Mouse (Mus musculus): ENCODE results near the gene E130309D02Rik. TPM values are rescaled to one million over a fixed set of nuclear protein-coding genes. Genes with fewer than 3 reads are reported as not detected.

Gene E130309D02Rik
- polyA plus RNA-seq, 1 experiment from 2014 or later = 39.9 TPM

- Histone ChIP-seq H3K36me3 (ENCODE audit: control insufficient read depth, insufficient read depth, low read length) (peaks cover 35% of the 10 kb centered on the region), H3K4me1 (ENCODE audit: control insufficient read depth, insufficient read depth, low read length) (peaks cover 5% of the 10 kb centered on the region; the same call in 1 of the 2 replicates), H3K27ac (ENCODE audit: low read depth, low read length) (no peak overlapping the region), H3K4me2 (replicated peaks; ENCODE audit: low read depth, low read length) (no peak overlapping the region), H3K9me3 (ENCODE audit: control insufficient read depth, low read length) (no peaks in the 10 kb centered on the region; the same call in 1 of the 2 replicates), H3K27me3 (ENCODE audit: control insufficient read depth, insufficient read depth, low read length) (peaks cover 11% of the 10 kb centered on the region), H3K4me3 (ENCODE audit: low read length) (no peak overlapping the region), H3K9ac (ENCODE audit: low read depth, low read length) (no peak overlapping the region)
- 95% methylated on average over 7 of the region's 7 CpGs for WGBS
- ATAC-seq (ENCODE audit: low FRiP score, low TSS enrichment) = no peak
These were observed 16.8 kb downstream of the E130309D02Rik start for GRCm38 (mm10) chr5:143298391-143298790.

DNA sequence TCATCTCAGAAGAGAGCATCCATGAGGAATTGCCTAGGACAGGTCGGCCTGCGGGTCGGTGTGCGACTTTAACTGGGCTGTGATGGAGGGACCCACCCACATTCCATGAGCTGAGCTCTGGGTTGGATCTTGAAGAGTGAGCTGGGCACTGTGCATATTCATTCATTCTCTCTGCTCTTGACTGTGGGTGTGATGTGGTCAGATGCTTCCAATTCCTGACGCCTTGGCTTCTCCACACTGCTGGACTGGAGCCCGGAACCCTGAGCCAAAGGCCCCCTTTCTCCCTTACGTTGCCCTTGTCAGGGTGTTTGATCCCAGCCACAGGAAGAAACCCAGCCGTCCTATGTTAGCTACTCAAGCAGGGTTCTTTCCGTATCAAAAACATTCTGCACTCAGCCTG, 17.2 kb downstream of the E130309D02Rik start:
- Histone ChIP-seq H3K27ac (ENCODE audit: low read depth, low read length) (no peak overlapping the region), H3K27me3 (ENCODE audit: control insufficient read depth, insufficient read depth, low read length) (peaks cover 15% of the 10 kb centered on the region), H3K36me3 (ENCODE audit: control insufficient read depth, insufficient read depth, low read length) (peaks cover 31% of the 10 kb centered on the region), H3K4me1 (ENCODE audit: control insufficient read depth, insufficient read depth, low read length) (peaks cover 9% of the 10 kb centered on the region; the same call in 1 of the 2 replicates), H3K9me3 (ENCODE audit: control insufficient read depth, low read length) (no peaks in the 10 kb centered on the region; the same call in 1 of the 2 replicates), H3K9ac (ENCODE audit: low read depth, low read length) (no peak overlapping the region), H3K4me3 (ENCODE audit: low read length) (no peak overlapping the region), H3K4me2 (replicated peaks; ENCODE audit: low read depth, low read length) (no peak overlapping the region)
- WGBS = 89% methylated on average over 9 of the region's 9 CpGs
- ATAC-seq (ENCODE audit: low FRiP score, low TSS enrichment) = no peak

DNA sequence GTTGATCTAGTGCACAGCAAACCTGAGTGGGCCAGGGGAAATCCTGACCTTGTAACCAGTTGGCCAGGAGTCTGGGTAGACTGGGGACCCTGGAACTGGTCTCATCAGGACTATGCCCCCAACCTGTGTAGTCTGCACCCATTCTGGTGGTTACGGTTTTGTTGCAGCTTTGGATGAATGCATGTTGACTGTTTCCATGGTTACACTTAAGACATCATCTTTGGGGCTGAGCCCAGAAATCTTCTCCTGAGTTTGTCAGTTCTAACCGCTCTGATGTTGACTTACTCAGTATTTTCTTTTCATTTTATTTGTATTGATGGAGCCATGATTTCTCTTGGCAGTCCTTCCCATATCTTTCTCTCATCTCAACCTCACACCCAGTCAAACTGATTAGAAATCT, 19.8 kb downstream of the E130309D02Rik start:
- no peak for ATAC-seq (ENCODE audit: low FRiP score, low TSS enrichment)
- no peak overlapping the region for H3K4me3 ChIP-seq (ENCODE audit: low read length)
- no peaks in the 10 kb centered on the region; the same call in 1 of the 2 replicates for H3K9me3 ChIP-seq (ENCODE audit: control insufficient read depth, low read length)
- peaks cover 14% of the 10 kb centered on the region; the same call in 1 of the 2 replicates for H3K4me1 ChIP-seq (ENCODE audit: control insufficient read depth, insufficient read depth, low read length)
- no peak overlapping the region for H3K9ac ChIP-seq (ENCODE audit: low read depth, low read length)
- no peak overlapping the region for H3K4me2 ChIP-seq (replicated peaks; ENCODE audit: low read depth, low read length)
- H3K27me3 ChIP-seq (ENCODE audit: control insufficient read depth, insufficient read depth, low read length) = peaks cover 31% of the 10 kb centered on the region
- H3K27ac ChIP-seq (ENCODE audit: low read depth, low read length) = no peak overlapping the region
- peaks cover 6% of the 10 kb centered on the region for H3K36me3 ChIP-seq (ENCODE audit: control insufficient read depth, insufficient read depth, low read length)
- 97% methylated on average over 2 of the region's 2 CpGs for WGBS

GRCm38 (mm10) chr5:143294862-143295261, 20.3 kb downstream of the E130309D02Rik start:
- ATAC-seq (ENCODE audit: low FRiP score, low TSS enrichment) = no peak

DNA sequence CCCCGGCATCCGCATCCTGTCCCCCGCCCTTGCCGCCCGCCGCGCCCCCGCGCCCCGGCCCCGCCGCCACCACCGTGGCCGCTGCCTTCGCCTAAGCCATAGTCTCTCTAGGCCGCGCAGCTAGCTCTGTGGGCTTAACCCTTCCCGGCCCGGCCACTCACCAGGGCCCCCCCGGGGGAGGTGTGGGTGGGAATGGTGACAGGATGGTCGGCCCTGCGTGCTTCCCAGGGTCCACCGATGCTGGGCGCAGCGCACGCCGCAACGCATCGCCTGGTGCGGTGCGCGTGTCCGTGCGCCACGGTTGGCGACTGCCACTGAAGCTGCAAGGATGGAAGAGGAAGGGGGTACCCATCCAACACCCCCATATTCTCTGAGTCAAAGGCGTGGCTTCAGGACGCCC, 21.8 kb downstream of the E130309D02Rik start, which contains the start of gene Zfp853:
Gene Zfp853, minus strand, starts transcription at position 220 of the 400 bp plus-strand sequence.
- WGBS = 4% methylated on average over 34 of the region's 38 CpGs
- peaks cover 46% of the 10 kb centered on the region for H3K27me3 ChIP-seq (ENCODE audit: control insufficient read depth, insufficient read depth, low read length)
- no peak within 1 kb of the TSS for H3K27ac ChIP-seq (ENCODE audit: low read depth, low read length)
- H3K4me1 ChIP-seq (ENCODE audit: control insufficient read depth, insufficient read depth, low read length) = peaks cover 14% of the 10 kb centered on the region; the same call in 1 of the 2 replicates
- ATAC-seq (ENCODE audit: low FRiP score, low TSS enrichment) = no peak
- no peaks in the 10 kb centered on the region for H3K36me3 ChIP-seq (ENCODE audit: control insufficient read depth, insufficient read depth, low read length)
- H3K4me3 ChIP-seq (ENCODE audit: low read length) = peak within 1 kb of the TSS; percentile 59
- no peaks in the 10 kb centered on the region; the same call in 1 of the 2 replicates for H3K9me3 ChIP-seq (ENCODE audit: control insufficient read depth, low read length)
- peak within 1 kb of the TSS; percentile 98 for H3K4me2 ChIP-seq (replicated peaks; ENCODE audit: low read depth, low read length)
- peak within 1 kb of the TSS; percentile 63 for H3K9ac ChIP-seq (ENCODE audit: low read depth, low read length)

More at GRCm38 (mm10) chr5:143294862-143295261, 20.3 kb downstream of the E130309D02Rik start:
- peaks cover 1% of the 10 kb centered on the region for H3K36me3 ChIP-seq (ENCODE audit: control insufficient read depth, insufficient read depth, low read length)
- no peak overlapping the region for H3K27ac ChIP-seq (ENCODE audit: low read depth, low read length)
- 83% methylated on average over 3 of the region's 3 CpGs for WGBS
- H3K9ac ChIP-seq (ENCODE audit: low read depth, low read length) = no peak overlapping the region
- H3K4me2 ChIP-seq (replicated peaks; ENCODE audit: low read depth, low read length) = no peak overlapping the region
- H3K4me3 ChIP-seq (ENCODE audit: low read length) = no peak overlapping the region
- peaks cover 14% of the 10 kb centered on the region; the same call in 1 of the 2 replicates for H3K4me1 ChIP-seq (ENCODE audit: control insufficient read depth, insufficient read depth, low read length)
- no peaks in the 10 kb centered on the region; the same call in 1 of the 2 replicates for H3K9me3 ChIP-seq (ENCODE audit: control insufficient read depth, low read length)
- H3K27me3 ChIP-seq (ENCODE audit: control insufficient read depth, insufficient read depth, low read length) = peaks cover 31% of the 10 kb centered on the region

DNA sequence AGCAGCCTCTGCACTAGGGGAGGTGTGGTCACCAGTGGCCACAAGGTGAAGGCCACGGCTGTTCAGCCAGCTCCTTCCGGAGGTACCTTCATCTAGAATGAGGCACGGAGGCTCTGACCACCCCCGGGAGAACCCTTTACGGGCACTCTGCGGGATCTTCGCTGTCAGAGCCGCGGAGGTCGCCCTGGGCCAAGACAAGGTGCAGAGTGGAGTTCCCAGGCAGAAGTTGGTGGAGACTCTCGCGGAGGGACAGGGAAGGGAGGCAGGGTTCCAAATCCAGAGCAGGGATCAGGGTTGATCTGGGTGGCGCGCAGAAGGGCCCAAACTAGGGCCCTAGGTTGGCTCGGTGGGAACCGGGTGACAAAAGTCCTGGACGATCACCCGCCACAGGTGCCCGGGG, 22.3 kb downstream of the E130309D02Rik start:
- no peak for ATAC-seq (ENCODE audit: low FRiP score, low TSS enrichment)
- Histone ChIP-seq H3K27ac (ENCODE audit: low read depth, low read length) (no peak overlapping the region), H3K36me3 (ENCODE audit: control insufficient read depth, insufficient read depth, low read length) (no peaks in the 10 kb centered on the region), H3K9ac (ENCODE audit: low read depth, low read length) (peak overlapping the region; percentile 63), H3K27me3 (ENCODE audit: control insufficient read depth, insufficient read depth, low read length) (peaks cover 51% of the 10 kb centered on the region), H3K4me3 (ENCODE audit: low read length) (peak overlapping the region; percentile 59), H3K4me1 (ENCODE audit: control insufficient read depth, insufficient read depth, low read length) (peaks cover 14% of the 10 kb centered on the region; the same call in 1 of the 2 replicates), H3K4me2 (replicated peaks; ENCODE audit: low read depth, low read length) (peak overlapping the region; percentile 98), H3K9me3 (ENCODE audit: control insufficient read depth, low read length) (no peaks in the 10 kb centered on the region; the same call in 1 of the 2 replicates)
- WGBS = 1% methylated on average over 18 of the region's 19 CpGs

GRCm38 (mm10) chr5:143289299-143289698, 25.9 kb downstream of the E130309D02Rik start:
- Histone ChIP-seq H3K4me3 (ENCODE audit: low read length) (no peak overlapping the region), H3K4me1 (ENCODE audit: control insufficient read depth, insufficient read depth, low read length) (peaks cover 14% of the 10 kb centered on the region; the same call in 1 of the 2 replicates)

DNA sequence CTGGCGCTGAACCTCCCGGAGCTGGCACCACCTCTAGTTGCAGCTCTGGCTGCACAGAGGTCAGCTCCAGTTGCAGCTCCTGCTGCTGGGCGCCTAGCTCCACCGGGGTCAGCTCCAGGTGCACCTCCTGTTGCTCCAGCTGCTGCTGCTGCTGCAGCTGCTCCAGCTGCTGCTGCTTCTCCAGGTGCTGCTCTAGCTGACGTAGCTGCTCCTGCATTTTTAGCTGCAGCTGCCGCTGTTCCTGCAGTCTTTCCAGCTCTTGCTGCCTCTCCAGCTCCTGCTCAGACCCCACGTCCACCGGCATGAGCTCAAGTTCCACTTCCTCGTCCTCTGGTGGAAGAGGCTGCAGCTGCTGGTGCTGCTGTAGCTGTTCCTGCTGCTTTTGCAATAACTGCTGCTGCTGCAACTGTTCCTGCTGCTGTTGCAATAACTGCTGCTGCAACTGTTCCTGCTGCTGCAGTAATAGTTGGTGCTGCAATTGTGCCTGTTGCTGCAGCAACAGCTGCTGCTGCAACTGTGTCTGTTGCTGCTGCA, 26.7 kb downstream of the E130309D02Rik start:
- Histone ChIP-seq H3K4me2 (replicated peaks; ENCODE audit: low read depth, low read length) (peak overlapping the region; percentile 49), H3K36me3 (ENCODE audit: control insufficient read depth, insufficient read depth, low read length) (no peaks in the 10 kb centered on the region), H3K9me3 (ENCODE audit: control insufficient read depth, low read length) (no peaks in the 10 kb centered on the region), H3K27ac (ENCODE audit: low read depth, low read length) (no peak overlapping the region), H3K27me3 (ENCODE audit: control insufficient read depth, insufficient read depth, low read length) (peaks cover 64% of the 10 kb centered on the region), H3K4me3 (ENCODE audit: low read length) (peak overlapping the region; percentile 29), H3K4me1 (ENCODE audit: control insufficient read depth, insufficient read depth, low read length) (peaks cover 10% of the 10 kb centered on the region; the same call in 1 of the 2 replicates), H3K9ac (ENCODE audit: low read depth, low read length) (peak overlapping the region; percentile 35; the same call in 1 of the 2 replicates)
- WGBS = 9% methylated on average over 9 of the region's 9 CpGs
- ATAC-seq (ENCODE audit: low FRiP score, low TSS enrichment) = no peak

More at GRCm38 (mm10) chr5:143289299-143289698, 25.9 kb downstream of the E130309D02Rik start:
- H3K27ac ChIP-seq (ENCODE audit: low read depth, low read length) = no peak overlapping the region
- H3K9ac ChIP-seq (ENCODE audit: low read depth, low read length) = no peak overlapping the region
- H3K36me3 ChIP-seq (ENCODE audit: control insufficient read depth, insufficient read depth, low read length) = no peaks in the 10 kb centered on the region
- 73% methylated on average over 9 of the region's 9 CpGs for WGBS
- ATAC-seq (ENCODE audit: low FRiP score, low TSS enrichment) = no peak
- no peaks in the 10 kb centered on the region for H3K9me3 ChIP-seq (ENCODE audit: control insufficient read depth, low read length)
- H3K27me3 ChIP-seq (ENCODE audit: control insufficient read depth, insufficient read depth, low read length) = peaks cover 72% of the 10 kb centered on the region
- H3K4me2 ChIP-seq (replicated peaks; ENCODE audit: low read depth, low read length) = no peak overlapping the region

- Histone ChIP-seq H3K36me3 (ENCODE audit: control insufficient read depth, insufficient read depth, low read length) (no peaks in the 10 kb centered on the region), H3K4me2 (replicated peaks; ENCODE audit: low read depth, low read length) (peak overlapping the region; percentile 49), H3K4me3 (ENCODE audit: low read length) (peak overlapping the region; percentile 29), H3K9me3 (ENCODE audit: control insufficient read depth, low read length) (no peaks in the 10 kb centered on the region), H3K27ac (ENCODE audit: low read depth, low read length) (no peak overlapping the region), H3K27me3 (ENCODE audit: control insufficient read depth, insufficient read depth, low read length) (peaks cover 58% of the 10 kb centered on the region), H3K9ac (ENCODE audit: low read depth, low read length) (peak overlapping the region; percentile 35; the same call in 1 of the 2 replicates), H3K4me1 (ENCODE audit: control insufficient read depth, insufficient read depth, low read length) (peaks cover 5% of the 10 kb centered on the region; the same call in 1 of the 2 replicates)
- 1% methylated on average over 47 of the region's 48 CpGs for WGBS
- peak; percentile 30; the same call in 1 of the 2 replicates for ATAC-seq (ENCODE audit: low FRiP score, low TSS enrichment)
These were observed 27.3 kb downstream of the E130309D02Rik start for GRCm38 (mm10) chr5:143287774-143288328.

Measured in kidney, embryonic 14.5 days (tissue).